Mouse (Mus musculus): ENCODE results near the gene Tbl3. TPM values are rescaled to one million over a fixed set of nuclear protein-coding genes. Genes with fewer than 3 reads are reported as not detected.
"Not testable (repeated sequence)": the region's sequence is repeated elsewhere in the genome, so short reads cannot be mapped to it uniquely, and the experiment has no call there.

Gene Tbl3
- total RNA-seq, 2 experiments from 2014 or later: 16.7 to 19.4 TPM

DNA sequence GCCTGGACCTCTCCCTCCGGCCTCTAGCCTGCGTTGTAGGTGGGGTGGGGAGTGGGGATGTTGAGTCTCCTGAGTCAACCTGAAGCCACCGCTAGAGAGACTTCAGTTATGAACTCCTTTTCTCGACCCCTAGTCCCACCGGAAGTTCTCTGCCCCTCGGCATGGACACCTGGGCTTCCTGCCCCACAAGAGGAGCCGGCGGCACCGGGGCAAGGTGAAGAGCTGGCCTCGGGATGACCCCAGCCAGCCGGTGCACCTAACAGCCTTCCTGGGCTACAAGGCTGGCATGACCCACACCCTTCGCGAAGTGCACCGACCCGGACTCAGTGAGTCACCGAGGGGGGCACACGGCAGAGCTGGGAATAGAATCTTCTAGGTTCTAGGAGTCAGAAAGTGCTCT, 20.7 kb upstream of the Tbl3 start:
- DNase-seq: no peak

DNA sequence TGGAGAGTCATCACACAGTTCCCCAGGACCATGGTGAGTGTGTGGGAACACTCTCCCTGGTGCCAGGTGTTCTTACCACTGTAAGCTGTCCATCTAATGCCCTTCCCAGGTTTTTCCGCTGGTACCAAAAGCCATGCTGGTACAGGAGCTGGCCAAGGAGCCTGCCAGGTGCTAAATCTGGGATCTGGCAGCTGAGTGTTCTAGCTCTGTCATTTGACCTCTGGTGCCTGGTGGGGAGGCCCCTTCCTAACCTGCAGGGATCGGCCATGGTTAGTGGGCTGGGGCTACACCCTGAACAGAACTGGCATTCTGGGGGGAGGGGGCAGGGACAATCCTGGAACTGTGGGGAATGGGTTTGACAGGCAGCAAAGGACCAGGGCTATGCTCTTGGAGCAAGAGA, 20.2 kb upstream of the Tbl3 start, which contains the start of gene Rpl3l:
TSS of gene Rpl3l (plus strand) at position 203 of the 400 bp plus-strand sequence.
- peak; percentile 47 for DNase-seq

DNA sequence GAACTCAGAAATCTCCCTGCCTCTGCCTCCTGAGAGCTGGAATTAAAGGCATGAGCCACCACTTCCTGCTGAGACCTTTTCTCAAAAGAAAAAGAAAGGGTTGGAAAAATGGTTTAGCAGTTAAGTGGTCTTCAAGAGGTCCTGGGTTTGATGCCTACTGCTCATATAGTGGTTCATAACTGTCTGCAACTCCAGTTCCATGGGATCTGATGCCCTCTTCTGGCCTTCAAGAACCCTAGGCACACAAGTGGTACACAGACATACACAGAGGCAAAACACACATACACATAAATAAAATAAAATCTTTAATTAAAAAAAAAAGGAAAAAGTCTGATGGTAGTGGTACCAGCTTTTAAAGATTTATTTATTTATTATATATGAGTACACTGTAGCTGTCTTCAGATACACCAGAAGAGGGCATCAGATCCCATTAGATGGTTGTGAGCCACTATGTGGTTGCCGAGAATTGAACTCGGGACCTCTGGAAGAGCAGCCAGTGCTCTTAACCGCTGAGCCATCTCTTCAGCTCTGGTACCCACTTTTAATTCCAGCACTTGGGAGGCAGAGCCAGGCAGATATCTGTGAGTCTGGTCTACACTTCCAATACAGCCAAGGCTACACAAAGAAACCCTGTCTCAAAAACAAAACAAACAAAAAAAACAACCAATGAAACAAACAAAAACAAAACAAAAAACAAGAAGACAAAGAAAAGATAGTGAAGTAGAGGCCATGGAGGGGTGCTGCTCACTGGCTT, 18.4 kb upstream of the Tbl3 start:
- no peak for DNase-seq

DNA sequence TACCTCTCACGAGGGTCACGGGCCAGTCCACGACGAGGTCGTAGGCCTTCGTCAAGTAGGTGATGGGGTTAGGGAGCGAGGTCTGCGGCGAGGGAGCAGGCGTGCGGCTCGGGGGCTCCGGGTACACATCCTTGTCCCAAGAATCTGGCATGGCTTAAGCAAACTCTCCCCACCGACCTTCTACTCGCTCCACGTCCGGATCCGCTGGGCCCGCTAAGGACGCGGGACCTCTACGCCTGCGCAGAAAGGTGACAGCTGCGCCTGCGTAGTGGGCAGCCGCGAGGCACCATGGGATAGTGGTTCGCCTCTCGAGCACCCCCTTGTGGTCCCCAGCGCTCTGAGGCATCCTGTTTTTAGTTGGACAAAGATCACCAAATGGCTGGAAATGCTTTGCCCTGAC, 16.7 kb upstream of the Tbl3 start, which contains the start of gene Ndufb10:
TSS of gene Ndufb10 (minus strand) at position 295 of the 400 bp plus-strand sequence.
- DNase-seq: peak; percentile 100

DNA sequence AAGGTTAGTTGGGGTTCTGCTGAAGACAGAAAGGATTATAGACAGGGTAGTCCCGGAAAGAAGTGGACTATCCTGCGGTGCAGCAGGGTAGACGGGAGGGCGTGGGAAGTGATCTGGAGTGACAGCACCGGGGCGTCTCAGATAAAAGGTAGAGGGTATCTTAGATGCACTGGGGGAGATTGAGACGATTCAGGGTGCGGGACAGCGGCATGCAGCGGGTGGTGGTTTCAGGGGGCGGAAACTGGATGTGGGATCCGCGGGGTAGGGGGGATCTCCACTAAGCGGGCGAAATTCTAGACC, 16.4 kb upstream of the Tbl3 start:
- no peak for DNase-seq

DNA sequence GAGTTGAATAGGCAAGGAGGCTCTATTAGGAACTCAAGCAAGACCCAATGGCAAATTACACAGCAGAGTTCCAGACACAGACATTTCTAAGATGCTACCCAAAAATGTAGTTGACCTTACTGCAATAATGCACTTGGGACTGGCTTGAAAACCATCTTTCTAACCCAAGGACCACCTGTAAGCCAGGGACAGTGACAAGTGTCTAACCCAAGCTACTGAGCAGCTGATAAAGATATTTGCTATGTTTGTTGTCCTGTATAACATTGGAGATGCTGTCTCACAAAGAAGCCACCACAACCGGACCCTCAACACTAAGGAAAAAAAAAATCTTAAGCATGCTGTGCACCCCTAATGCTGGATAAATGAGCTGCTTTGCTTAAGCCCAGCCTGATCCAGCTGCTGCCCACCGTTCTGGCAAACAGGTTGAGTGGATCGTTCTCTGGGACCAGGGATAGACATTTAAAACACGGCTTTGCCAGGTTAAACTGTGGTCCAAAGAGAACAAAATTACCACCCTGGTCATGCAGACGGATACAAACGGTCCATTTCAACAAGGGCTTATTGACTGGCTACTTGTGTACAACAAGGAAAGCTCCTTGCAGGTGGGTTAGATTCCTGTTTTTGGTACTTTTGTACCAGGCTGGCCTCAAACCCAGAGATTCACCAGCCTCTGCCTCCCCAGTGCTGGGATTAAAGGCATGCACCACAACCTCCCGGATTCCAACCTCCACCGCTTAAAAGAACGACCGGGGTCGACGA, 15.8 kb upstream of the Tbl3 start:
- no peak for DNase-seq

DNA sequence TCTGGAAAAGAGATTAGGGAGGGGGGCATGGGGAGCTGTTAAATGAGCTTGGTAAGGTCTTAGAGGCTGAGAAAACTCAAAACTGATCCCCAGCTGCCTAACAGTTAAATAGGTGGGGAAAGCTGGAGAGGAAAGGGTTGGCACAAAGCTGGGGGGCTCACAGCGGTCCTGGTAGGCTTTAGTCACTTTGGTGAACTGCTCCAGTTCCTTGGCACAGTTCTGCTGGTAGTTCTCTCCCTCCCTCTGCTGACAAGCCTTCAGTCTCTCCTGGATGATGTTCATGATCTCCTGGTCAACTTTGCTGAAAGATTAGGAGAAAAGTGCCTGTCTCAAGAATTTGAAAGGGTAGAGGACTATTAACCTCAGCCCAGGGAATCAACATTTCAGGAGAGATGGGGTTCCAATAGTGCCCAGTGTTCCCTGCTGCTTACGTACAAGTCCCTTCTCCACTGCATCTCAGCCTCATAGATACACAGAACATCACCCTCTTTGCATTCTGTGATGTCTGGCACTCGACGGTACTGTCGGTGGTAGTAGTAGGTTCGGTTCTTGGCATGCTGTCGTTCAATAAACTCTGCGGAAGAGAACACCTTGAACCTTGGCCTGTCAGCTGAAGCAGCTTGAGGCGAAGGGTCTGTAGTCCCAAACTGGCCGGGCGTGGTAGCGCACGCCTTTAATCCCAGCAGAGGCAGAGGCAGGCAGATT, 14.9 kb upstream of the Tbl3 start:
- no peak for DNase-seq

DNA sequence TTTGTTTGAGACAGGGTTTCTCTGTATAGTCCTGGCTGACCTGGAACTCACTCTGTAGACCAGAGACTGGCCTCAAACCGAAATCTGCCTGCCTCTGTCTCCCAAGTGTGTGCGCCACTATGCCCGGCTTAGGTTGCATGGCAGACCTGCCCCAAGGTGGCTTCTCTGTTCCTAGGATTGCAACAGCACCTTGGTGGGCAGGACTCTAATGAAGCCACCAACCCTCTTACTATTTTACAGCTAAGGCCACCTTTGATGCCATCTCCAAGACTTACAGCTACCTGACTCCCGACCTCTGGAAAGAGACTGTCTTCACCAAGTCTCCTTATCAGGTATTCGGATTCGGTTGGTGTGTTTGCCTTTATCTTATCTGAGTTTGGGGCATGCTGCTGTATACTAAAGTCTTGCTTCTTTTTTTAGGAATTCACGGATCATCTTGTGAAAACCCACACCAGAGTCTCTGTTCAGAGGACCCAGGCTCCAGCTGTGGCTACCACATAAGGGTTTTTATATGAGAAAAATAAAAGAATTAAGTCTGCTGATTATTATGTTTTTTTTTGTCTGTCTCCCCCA, 14.0 kb upstream of the Tbl3 start:
- not testable (repeated sequence) for DNase-seq

DNA sequence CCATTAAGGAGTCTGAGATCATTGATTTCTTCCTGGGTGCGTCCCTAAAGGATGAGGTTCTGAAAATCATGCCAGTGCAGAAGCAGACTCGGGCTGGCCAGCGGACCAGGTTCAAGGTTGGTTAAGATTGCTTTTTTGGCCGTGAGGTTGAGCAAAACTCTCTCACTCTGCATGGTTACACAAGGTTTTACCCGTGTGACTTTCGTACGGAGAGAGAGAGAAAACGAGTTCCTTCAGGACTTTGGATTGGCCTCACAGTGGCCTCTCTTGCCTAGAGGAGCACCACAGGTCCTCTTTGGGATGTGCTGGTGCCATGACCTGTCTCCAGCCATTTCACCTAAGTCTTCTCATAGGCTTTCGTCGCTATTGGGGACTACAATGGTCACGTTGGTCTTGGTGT, 13.2 kb upstream of the Tbl3 start:
- not testable (repeated sequence) for DNase-seq

DNA sequence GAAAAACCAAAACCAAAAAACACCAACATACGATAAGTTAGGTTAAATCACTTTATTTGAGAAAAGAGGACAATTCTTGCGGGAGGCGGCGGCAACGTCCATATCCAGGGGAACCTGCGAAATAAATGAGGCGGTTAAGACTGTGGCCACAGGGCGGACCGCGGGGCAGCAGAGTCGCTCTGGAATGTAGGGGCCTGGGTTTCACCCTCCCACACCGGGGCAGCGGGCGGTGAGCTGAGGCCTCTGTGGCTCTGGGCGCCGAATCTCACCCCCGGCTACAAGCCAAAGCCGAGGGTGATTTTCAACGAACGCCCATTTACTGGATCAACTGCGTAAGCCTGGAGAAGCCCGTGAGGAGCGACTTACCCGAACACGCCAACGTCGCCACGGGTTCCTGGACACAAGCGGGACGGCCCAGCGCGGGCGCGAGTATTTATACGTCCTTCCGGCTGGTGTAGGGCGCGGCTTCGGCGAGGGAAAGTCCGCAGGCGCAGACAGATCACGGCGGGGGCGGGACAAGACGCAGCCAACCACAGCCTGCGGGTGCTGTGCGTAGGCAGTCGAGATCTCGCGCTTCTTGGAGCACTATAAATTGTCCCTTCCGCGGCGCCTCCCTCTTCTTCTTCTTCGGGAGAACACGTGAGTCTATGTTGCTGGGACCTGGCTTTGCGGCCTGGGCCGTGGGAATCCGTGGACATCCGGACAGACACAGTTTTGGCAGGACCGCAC, 12.2 kb upstream of the Tbl3 start:
- peak; percentile 95 for DNase-seq

DNA sequence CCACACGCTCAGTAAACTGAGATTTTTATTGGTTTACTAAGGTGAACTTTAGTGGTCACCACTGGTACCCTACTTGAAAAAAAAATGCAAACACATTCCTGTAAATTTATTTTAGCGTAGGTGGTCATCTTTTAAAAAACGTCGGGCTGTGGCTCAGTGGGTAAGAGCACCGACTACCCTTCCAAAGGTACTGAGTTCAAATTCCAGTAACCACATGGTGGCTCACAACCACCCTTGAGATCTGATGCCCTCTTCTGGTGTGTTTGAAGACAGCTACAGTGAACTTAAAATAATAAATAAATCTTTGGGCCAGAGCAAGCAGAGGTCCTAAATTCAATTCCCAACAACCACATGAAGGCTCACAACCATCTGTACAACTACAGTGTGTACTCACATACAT, 11.5 kb upstream of the Tbl3 start:
- DNase-seq: not testable (repeated sequence)

DNA sequence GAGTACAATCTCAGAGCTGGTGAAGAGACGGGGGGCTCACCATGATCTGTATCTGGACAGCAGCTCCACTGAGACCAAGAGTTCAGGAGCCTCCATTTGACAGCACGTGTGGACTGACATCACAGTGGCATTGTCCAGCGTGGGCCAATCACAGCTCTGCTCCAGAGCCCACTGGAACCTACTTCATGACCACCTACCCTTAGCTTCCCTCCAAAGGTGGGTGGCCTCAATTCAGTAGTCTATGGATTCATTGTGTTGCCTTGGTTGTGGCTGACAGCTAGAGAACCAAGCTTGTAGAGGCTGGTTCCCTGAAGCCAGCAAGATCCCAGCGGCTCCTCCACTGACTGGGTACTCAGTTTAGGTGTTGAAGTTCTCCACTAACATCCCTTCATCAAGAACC, 10.5 kb upstream of the Tbl3 start, which contains the start of the genes Rnf151 and Rps2:
TSS of gene Rnf151 (minus strand) at position 121 of the 400 bp plus-strand sequence.
TSS of gene Rps2 (plus strand) at position 174 of the 400 bp plus-strand sequence.
- DNase-seq: no peak

DNA sequence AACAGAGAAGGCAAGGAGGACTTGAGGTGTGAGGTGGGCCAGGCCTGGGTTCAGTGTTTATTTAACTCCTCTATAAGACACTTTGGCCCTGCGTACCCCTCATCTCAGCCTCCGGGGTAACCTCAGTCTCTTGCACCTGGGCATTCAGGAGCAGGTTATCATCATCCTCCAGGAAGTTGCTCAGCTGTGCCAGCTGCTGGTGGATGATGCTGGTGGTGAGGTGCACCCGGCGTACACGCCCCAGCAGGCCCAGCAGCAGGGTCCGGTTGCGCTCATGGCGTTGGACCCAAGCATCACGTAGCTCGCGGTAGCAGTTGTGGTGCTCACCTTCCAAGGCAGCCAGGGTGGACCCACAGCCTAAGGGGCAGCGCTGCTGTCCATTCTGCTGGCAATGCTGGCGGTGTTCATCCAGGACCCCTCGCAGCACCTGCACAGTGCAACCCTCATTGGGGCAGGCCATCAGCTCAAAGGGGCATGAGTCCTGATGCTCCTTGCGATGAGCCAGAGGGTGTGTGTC, 8.8 kb upstream of the Tbl3 start:
- DNase-seq: no peak

DNA sequence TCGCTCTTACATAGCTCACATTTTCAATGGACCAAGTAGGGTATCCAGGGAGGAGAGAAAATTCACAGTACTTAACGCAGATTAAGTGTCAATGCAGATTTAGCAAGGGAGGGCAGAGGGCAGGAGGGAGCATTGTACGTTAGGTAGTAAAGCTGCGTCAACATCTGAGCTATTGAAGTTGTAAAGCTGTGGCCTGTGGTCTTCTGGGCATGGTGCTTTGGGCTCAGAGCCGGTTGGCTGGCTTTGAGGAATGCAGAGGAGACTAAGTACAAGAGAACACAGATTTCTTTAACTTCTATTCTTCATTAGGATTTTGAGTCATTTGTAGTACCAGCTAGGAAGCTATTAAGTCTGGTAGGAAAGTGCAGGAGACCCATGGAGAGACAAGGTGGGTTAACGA, 8.1 kb upstream of the Tbl3 start:
- no peak for DNase-seq

DNA sequence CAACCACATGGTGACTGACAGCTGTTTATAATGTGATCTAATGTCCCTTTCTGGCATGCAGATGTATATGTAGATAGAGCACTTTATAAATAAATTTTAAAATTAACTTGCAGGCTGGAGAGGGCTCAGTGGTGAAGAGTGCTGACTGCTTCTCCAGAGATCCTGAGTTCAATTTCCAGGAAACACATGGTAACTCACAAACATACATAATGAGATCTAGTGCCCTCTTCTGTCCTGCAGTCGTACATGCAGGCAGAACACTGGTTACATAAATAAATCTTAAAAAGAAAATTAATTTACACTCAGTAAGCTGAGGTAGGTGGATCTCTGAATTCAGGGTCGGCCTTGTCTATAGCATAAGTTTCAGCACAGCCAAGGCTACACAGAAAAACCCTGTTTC, 1.2 kb upstream of the Tbl3 start:
- no peak for DNase-seq

DNA sequence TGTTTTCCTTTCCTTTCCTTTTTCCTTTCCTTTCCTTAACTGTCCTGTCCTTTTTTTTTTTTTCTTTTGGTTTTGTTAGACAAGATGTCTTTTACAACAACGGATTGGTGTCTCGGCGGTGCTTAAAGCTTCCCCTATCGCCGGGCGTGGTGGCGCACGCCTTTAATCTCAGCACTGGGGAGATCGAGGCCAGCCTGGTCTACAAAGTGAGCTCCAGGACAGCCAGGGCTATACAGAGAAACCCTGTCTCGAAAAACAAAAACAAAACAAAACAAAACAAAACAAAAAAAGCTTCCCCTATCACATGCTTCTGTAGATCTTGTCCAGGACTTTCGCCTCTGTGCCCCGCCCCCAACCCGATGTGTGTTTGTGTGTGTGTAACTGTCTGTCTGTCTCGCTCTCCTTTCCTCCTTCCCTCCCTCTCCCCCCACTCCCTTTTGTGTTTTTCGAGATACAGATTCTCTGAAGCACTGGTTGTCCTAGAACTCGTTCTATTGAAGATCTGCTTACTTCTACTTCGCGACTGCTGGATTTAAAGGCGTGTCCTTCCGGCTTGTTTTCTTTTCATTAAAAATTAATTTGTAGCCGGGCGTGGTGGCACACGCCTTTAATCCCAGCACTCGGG, 453 bp upstream of the Tbl3 start:
- DNase-seq: no peak

DNA sequence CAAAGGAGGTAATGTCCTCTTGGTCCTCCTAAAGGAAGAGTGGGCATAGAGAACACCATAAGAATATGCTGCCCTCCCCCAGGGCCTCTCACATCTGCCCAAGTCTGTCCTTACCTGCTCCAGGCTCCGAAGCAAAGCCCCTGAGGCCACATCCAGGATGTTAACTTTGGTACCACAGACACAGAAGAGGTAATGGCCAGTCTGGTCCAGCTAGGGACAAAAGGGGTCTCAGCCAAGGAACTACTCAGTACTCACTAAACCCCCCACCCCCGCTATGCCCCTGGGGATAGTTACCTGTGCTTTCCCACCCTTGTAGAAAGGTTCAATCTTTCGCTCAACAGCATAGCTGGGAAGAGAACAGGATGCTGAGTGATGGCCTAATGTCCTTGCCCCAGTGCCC, 1.6 kb downstream of the Tbl3 start:
- no peak for DNase-seq

DNA sequence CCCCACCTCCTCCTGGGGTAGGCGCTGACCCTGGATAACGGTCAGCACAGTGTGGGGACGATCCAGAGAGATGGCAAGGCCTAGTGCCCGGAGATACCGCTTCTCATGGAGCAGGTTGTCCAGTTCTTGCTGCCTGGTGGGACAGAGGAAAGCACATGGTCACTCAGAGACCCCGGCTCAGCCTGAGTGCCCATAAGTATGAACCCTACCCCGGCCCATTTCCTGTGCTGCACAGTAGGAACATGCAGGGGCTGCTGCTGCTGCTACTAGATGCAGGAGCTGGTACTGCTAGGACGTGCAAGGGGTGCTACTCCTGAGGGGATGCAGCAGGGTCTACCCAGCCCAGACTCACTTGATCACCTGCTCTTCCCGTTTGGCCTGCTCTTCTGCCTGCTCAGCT, 6.2 kb downstream of the Tbl3 start:
- no peak for DNase-seq

DNA sequence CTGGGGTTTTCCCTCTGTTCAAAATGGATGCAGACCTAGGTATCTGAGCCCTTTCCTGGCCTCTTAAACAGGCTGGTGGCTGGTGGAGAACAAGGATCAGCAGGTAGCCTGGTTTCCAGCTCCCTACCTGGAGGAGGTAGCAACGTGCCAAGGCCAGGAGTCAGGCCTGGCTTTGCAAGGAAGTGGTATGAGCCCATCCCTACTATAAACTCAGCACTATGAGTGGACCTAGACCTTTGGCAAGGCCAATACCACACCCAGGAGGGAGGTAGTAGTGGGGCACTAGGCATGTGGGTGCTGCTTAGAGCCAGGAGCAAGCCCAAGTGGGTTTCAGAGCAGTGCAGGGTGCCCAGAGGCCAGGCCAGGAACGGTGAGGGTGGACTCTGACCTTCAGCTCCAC, 8.0 kb downstream of the Tbl3 start:
- DNase-seq: no peak

DNA sequence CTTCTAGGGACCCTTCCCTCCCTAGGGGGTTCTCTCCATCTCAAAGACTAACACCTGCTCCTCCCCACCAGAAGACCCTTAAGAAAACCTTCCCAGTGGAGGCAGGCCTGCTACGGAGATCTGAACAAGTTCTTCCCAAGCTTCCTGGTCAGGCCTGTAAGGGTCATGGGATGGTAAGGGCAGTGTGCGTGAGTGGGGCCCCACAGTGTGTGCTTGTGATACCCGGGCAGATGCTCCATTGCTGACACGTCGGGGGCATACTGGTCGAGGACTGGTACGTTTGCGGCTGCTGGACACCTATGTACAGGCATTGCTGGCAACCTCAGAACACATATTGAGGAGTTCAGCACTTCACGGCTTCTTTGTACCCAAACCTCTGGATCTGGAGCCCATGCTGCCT, 8.7 kb downstream of the Tbl3 start:
- no peak for DNase-seq

DNA sequence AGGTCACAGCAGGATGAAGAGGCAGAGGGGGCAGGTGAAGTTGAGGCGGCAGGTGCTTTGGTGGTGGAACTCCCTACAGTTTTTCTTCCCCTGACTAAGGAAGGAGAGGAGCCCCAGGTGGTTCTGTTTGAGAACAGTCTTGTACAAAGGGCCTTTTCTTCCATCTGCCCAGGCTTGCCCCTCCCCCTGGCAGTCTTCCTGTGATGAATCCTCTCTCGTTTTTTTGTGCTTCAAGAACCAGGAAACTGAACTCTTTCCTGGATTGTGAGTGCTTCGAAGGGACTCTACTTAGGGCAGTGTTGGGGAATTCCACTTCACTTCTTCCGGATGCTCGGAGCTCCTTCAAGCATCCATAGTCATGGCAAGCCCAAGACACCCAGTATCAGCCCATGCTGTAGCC, 9.5 kb downstream of the Tbl3 start:
- DNase-seq: no peak
